Mouse (Mus musculus) testis, adult 2 months (tissue): ENCODE data around the gene Rbms3. TPM values are rescaled to one million over a fixed set of nuclear protein-coding genes. Genes with fewer than 3 reads are reported as not detected.

Experiments
- H3K27ac ChIP-seq: fragments of 200-500 bp; 2 replicates; pipeline ENCODE4 v1.5.1; 2012; ENCODE audit warnings: low read depth, low read length; ENCODE audit not compliant: control insufficient read depth, insufficient read depth
- H3K27me3 ChIP-seq: fragments of 200-500 bp; 2 replicates; pipeline ENCODE4 v1.6.1; 2012; ENCODE audit warnings: mild to moderate bottlenecking, low read length, moderate library complexity; ENCODE audit not compliant: control insufficient read depth, insufficient read depth
- H3K36me3 ChIP-seq: fragments of 200-500 bp; 2 replicates; pipeline ENCODE4 v1.6.1; 2012; ENCODE audit warnings: mild to moderate bottlenecking, low read length; ENCODE audit not compliant: control insufficient read depth, insufficient read depth
- H3K4me1 ChIP-seq: fragments of 200-500 bp; 2 replicates; pipeline ENCODE4 v1.6.1; 2012; ENCODE audit warnings: low read length; ENCODE audit not compliant: control insufficient read depth, insufficient read depth
- H3K4me3 ChIP-seq: fragments of 200-500 bp; 2 replicates; pipeline ENCODE4 v1.5.1; 2012; ENCODE audit warnings: low read depth, mild to moderate bottlenecking, low read length, moderate library complexity, mixed read lengths; ENCODE audit not compliant: control insufficient read depth
- CTCF ChIP-seq: fragments of 200-500 bp; IDR thresholded peaks from 2 replicates; pipeline ENCODE4 v1.5.1; 2012; ENCODE audit warnings: low read depth, mild to moderate bottlenecking, inconsistent platforms, low read length, moderate library complexity; ENCODE audit not compliant: control insufficient read depth, insufficient read depth, insufficient replicate concordance
- POLR2A ChIP-seq: fragments of 200-500 bp; IDR thresholded peaks from 2 replicates; pipeline ENCODE4 v1.6.1; 2012; ENCODE audit warnings: low read depth, mild to moderate bottlenecking, inconsistent platforms, low read length, moderate library complexity; ENCODE audit not compliant: control insufficient read depth
- polyA plus RNA-seq: library from polyadenylated mRNA; depleted of rRNA; stranded (reverse); fragments of >200 nt; gene quantifications from 2 replicates; pipeline ENCODE4 v1.2.3, GENCODE M21; 2012

Rbms3 gene
- polyA plus RNA-seq, 1 experiment = 0.72 TPM

DNA sequence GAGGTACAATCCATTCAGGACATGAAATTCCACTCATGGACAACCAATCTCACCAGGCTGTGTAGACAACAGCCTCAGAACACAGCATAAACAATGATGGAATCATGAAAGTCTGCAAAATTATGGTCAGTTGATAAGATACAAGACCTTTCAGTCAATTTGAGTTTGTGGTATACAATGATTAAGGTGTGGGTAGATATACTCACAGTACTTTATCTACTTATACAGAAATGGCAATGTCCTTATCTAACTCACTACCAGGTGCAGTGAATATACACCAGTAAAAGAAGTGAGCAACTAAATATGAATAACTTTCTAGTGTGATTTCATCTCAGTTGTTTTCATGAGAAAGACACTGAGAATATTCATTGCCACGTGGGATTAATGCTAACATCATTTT lies 796.9 kb downstream of the Rbms3 start:
- TF ChIP-seq CTCF (no peak), POLR2A (no peak)
- Histone ChIP-seq H3K4me1 (no peaks in the 10 kb centered on the region), H3K4me3 (no peak overlapping the region), H3K27me3 (no peaks in the 10 kb centered on the region), H3K27ac (no peak overlapping the region), H3K36me3 (no peaks in the 10 kb centered on the region)

- TF ChIP-seq CTCF (no peak), POLR2A (no peak)
- H3K4me1 ChIP-seq = no peaks in the 10 kb centered on the region
- no peaks in the 10 kb centered on the region for H3K27me3 ChIP-seq
- no peaks in the 10 kb centered on the region for H3K36me3 ChIP-seq
- no peak overlapping the region for H3K4me3 ChIP-seq
- no peak overlapping the region for H3K27ac ChIP-seq
These were observed 798.3 kb downstream of the Rbms3 start for GRCm38 (mm10) chr9:116831386-116831785.

- Histone ChIP-seq H3K4me1 (no peaks in the 10 kb centered on the region), H3K27me3 (no peaks in the 10 kb centered on the region), H3K4me3 (no peak overlapping the region), H3K27ac (peak overlapping the region; percentile 47; the same call in 1 of the 2 replicates), H3K36me3 (no peaks in the 10 kb centered on the region)
- TF ChIP-seq POLR2A (no peak), CTCF (no peak)
These were observed 799.8 kb downstream of the Rbms3 start for GRCm38 (mm10) chr9:116829929-116830328.

GRCm38 (mm10) chr9:116821601-116822000 lies 808.1 kb downstream of the Rbms3 start:
- H3K4me1 ChIP-seq = no peaks in the 10 kb centered on the region
- no peaks in the 10 kb centered on the region for H3K36me3 ChIP-seq
- H3K27me3 ChIP-seq = no peaks in the 10 kb centered on the region
- H3K4me3 ChIP-seq = no peak overlapping the region
- TF ChIP-seq CTCF = no peak
- TF ChIP-seq POLR2A = no peak
- no peak overlapping the region for H3K27ac ChIP-seq

- H3K27me3 ChIP-seq = no peaks in the 10 kb centered on the region
- no peak for TF ChIP-seq POLR2A
- no peaks in the 10 kb centered on the region for H3K4me1 ChIP-seq
- no peak overlapping the region for H3K4me3 ChIP-seq
- H3K27ac ChIP-seq = no peak overlapping the region
- no peaks in the 10 kb centered on the region for H3K36me3 ChIP-seq
These were observed 812.5 kb downstream of the Rbms3 start for GRCm38 (mm10) chr9:116817196-116817595.

DNA sequence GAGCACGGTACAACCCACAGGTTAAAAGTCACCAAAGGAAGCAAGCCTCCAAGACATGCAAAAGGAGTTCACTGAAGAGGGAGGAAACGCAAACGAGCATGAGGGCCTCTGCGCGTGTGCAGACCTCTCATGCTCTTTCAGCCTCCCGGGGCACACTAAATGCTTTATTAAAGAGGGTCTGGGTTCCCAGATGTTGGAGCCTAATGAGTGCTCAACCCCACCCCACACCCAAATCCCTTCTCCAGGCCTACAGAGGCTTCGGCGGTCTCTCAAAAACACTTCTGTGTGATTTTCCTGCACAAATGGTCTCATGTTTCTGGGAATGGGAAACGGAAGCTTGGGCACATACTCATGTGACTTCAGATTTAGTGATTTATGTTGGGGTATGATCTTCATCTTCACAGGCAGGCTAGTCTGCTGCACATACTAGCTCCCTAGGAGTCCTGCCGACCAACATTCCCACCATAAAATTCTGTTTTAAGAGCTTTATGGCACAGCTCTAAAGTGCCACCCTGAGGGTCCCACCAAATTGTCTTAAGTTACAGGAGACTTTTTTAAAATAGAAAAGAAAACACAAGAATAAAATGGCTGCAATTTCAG lies 815.1 kb downstream of the Rbms3 start:
- TF ChIP-seq CTCF = no peak
- TF ChIP-seq POLR2A = no peak
- Histone ChIP-seq H3K4me3 (no peak overlapping the region), H3K27me3 (no peaks in the 10 kb centered on the region), H3K4me1 (peaks cover 4% of the 10 kb centered on the region; the same call in 1 of the 2 replicates), H3K36me3 (no peaks in the 10 kb centered on the region), H3K27ac (no peak overlapping the region)

DNA sequence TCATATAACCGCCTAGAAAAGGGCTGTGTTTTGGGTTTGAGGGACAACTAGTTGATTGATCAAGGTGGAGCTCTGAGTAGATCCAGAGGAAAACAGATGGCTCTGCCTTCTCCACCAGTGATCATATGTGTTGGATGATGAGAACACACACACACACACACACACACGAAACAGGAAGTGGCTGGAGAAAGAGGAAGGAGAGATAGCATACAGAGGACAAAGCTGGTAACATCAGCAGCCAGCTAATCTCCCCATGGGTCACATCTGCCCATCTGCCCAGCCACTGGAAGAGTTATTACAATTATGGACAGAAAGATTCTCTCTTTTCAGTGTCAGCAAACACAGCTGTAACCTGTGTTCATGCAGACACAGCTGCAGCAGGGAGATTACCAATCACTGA lies 816.3 kb downstream of the Rbms3 start:
- Histone ChIP-seq H3K4me3 (no peak overlapping the region), H3K36me3 (no peaks in the 10 kb centered on the region), H3K27ac (no peak overlapping the region), H3K4me1 (peaks cover 4% of the 10 kb centered on the region), H3K27me3 (no peaks in the 10 kb centered on the region)
- TF ChIP-seq POLR2A = no peak
- TF ChIP-seq CTCF = no peak

DNA sequence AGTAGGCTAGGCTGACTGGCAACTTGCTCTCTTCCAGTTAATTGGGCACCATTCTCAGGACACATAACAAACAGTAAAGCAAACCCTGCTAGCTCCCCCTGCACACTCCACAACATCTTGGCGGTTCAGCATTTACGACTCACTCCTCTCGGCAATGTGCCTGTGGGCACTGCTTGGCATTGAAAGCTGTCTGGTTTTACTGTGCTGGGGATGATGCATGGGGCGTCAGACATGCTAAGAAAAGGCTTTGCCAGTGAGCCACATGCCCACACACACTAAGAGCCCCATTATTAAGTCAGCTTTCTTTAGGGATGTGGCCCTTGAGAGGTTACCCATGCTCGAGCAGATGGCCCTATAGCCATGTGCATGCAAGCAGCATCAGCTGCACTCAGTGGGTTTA lies 820.5 kb downstream of the Rbms3 start:
- Histone ChIP-seq H3K36me3 (no peaks in the 10 kb centered on the region), H3K27me3 (no peaks in the 10 kb centered on the region), H3K27ac (no peak overlapping the region), H3K4me3 (no peak overlapping the region), H3K4me1 (peaks cover 4% of the 10 kb centered on the region)
- no peak for TF ChIP-seq CTCF
- TF ChIP-seq POLR2A = no peak
